Mouse (Mus musculus) ES-E14 (cell line): ENCODE measurements at regions not wholly inside any gene's neighbourhood (a gene's known extent, or its start where the extent isn't known, plus 50 kb on each side); places are given as distances from the start of the nearest gene placed in this dataset.

Source experiments
- CHD2 ChIP-seq: IDR thresholded peaks from 2 replicates; pipeline ENCODE4 v1.6.1; 2014; ENCODE audit warnings: mild to moderate bottlenecking, low read depth, low read length, inconsistent platforms
- HCFC1 ChIP-seq: IDR thresholded peaks from 2 replicates; pipeline ENCODE4 v1.6.1; 2012; ENCODE audit warnings: low read length, inconsistent platforms, borderline replicate concordance; ENCODE audit not compliant: insufficient read depth
- MAFK ChIP-seq: IDR thresholded peaks from 2 replicates; pipeline ENCODE4 v1.6.1; 2014; ENCODE audit warnings: mild to moderate bottlenecking, low read depth, low read length, inconsistent platforms; ENCODE audit not compliant: insufficient read depth
- ZC3H11A ChIP-seq: IDR thresholded peaks from 2 replicates; pipeline ENCODE4 v1.6.1; 2012; ENCODE audit warnings: low read depth, mild to moderate bottlenecking, inconsistent platforms, low read length, borderline replicate concordance
- ZNF384 ChIP-seq: IDR thresholded peaks from 2 replicates; pipeline ENCODE4 v1.6.1; 2012; ENCODE audit warnings: low read depth, low read length, inconsistent platforms

DNA sequence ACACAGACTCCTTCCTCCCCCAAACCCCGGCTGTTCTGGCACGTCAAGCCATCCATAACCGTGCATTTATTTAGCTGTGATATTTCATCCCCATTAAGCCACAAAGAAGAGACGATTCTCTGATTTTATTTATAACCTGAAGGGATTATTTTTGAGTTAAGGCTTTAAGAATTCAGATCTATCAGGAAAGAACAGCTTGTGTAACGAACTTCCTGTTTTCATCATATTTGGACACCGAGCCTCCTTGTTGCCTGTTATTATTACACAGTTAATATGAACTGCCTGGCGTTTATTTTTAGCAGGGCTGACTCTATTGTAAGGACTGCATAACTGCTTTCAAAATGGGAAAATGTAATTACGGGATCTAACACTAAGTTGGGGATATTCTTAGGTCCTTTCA is 96.2 kb upstream of the Nr4a3 start:
- TF ChIP-seq MAFK (no peak), ZNF384 (no peak), HCFC1 (no peak), CHD2 (no peak), ZC3H11A (no peak)
